Mouse (Mus musculus) erythroblast, embryonic 14.5 days (primary cell): Measurements from ENCODE around the gene Atp6v1e1.

Experiments used
- GATA1 ChIP-seq: IDR thresholded peaks from 2 replicates; pipeline ENCODE4 v1.6.1; 2012; ENCODE audit warnings: low read length, inconsistent platforms, mixed read lengths
- TAL1 ChIP-seq: IDR thresholded peaks from 3 replicates; pipeline ENCODE4 v1.6.1; 2012; ENCODE audit warnings: low read length, inconsistent platforms, mixed read lengths

- TF ChIP-seq TAL1 (no peak), GATA1 (no peak)
Measured at GRCm38 (mm10) chr6:120866051-120866814, 43.6 kb upstream of the Atp6v1e1 start.
